Mouse (Mus musculus) left cerebral cortex, adult 11 months (tissue): ENCODE results near the gene Ccdc58.
"Not testable (repeated sequence)": the region's sequence is repeated elsewhere in the genome, so short reads cannot be mapped to it uniquely, and the experiment has no call there.

Experiments used
- DNase-seq: peaks from one replicate; pipeline ENCODE4 v3.0.0; 2022; ENCODE audit warnings: low spot score

Ccdc58 gene

DNA sequence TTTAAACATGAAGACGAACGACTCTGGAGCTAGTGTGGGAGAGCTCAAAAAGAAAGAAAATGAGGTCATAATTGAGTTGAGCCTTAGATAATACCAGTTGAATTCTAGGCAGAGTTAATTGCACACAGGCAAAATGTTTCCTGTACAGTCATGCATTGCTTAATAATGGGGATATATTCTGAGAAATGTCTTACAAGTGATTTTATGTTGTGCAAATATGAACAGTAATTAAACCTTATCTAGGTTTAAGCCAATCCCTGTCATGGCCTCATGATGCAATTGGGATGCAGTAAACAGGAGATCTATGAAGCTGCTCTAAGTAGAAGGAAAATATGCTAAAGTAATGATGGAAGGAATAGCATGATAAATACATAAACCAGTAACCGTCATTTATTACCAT is 3.3 kb downstream of the Ccdc58 start:
- no peak for DNase-seq

DNA sequence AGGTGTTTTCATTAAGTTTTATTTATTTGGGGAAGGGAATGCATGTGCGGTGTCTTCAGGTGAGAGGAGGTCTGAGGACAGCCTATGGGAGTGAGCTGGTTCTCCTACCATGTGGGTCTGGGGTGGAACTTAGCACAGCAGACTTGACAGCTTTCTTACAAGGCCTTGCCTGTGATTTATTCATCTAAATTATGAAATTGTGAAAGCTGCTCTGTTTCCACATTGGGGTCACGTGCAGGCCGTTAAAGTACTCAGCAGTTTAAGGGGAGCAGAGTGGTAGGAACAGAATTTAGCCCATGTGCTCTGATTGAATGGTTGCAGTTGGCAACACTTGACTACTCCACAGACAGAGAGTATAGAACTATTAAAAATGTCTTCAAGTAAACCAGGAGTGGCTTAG is 8.4 kb downstream of the Ccdc58 start:
- DNase-seq: no peak

DNA sequence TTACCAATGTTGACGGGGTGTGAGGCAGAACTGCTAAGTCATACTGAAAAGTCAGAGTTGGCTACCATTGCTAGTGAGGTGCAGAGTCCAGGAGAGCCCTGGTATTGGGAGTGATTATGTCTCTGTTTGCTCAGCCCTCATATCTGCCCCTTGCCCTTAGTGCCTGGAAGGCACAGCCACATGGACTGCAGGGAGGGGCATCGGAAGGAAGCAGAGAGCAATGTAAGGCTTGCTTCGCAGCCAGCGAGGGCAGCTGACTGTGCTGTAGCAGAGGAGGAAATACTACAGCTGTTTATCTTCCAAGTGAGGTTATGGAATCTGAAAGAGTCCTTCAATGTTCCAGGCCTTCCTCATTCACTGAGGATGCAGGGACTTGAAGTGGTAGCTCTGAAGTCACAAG is 16.4 kb downstream of the Ccdc58 start:
- no peak for DNase-seq

DNA sequence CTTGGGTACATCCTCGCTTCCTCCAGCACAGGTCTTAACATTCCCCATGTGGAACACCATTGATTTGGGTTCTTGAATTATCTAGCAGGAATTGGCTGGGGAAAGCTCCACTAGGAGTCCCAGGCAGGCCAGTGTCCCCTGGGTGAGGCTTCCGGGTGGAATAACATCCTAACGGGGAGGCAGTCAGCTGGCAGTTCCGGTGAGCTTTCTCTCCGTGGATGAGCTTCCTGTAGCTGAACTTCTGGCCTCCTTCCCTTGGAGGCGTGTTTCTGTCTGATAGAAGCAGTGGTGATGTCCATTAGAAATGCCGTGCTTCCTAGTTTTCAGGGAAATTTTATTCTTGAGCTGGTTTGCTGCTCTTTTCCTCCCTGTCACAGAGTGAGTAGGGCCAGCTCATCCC is 17.6 kb downstream of the Ccdc58 start:
- DNase-seq: no peak

DNA sequence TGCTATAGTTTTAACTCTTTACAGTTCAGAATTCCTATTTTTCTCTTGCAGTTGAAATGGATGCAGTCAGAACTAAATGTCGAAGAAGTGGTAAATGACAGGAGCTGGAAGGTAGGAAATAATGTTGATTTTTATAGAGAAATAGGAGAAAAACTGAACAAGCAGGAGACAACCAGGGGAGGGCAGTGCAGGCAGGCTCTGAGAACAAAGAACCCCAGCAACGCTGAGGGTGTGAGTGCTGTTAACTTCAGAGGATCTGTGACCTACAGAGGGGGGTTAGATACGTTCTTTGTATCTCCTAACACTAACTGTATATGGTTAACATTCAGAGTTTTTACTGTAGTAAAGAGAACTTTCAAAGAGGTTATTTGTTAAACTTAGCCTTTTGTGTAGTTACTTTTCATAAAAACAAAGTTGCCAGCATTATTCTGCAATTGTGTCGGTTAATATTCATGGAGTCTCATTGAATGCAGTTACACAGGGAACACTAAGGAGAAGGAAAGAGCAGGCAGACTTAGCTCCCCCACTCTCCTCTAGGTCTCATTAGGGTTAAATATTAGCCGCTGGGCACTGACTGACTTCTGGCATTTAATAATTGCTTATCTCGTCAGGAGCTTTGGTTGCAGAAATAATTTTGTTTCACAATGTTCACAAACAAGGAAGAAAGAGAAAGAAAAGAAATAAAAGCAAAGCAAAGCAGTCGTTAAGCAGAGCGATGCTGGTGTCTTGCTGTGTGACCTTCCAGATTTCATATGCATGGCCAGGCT is 18.5 kb downstream of the Ccdc58 start:
- no peak for DNase-seq

DNA sequence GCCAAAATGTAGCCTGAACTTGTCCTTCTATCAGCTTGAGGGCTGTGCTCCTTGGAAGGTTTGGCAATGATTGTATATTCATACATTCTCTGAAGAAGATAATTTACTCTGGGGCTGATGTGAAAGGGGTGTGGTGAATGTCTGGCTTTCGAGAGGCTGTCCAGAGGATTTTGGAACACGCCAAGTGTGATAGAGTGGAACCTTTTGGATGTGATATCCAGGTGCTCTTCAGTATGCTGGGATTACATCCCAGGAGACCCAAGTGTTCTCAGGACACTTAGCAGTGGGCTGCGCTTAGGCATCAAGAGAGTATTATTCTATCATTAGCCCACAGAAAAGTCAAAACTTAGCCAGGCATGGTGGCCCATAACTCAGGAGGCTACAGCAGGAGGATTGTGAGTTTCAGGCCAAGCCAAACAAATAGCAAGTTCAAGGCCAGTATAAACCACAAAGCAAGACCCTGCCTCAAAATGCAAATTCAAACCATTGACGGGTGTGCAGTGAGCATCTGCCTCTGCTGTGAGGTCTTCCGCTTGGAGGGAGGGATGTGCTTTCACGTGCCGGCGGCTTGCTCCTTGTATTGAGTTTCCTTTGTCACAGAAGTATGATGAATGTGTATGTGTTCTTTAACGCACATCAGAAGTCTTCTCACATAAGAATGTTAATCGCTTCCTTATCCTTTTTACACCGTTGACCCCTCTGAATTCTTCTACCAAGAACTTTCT is 19.5 kb downstream of the Ccdc58 start:
- no peak for DNase-seq

DNA sequence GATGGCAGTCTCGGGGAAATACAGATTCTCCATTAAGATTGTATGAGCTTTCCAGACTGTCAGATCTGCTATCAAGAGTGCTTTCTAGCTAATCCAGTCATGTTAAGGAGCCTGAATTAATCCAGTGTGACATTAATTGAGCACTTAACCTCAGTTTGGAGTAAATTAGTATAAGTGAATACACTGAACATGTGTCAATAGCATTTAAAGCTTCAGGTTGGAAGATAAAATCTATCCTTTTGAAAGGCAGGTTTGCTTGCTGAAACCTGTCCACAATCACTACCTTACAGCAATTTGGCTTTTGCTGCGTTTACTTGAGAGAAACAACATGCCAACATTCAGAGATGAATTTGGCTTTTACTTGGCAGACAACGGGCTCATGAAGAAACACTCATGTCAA is 22.6 kb downstream of the Ccdc58 start:
- no peak for DNase-seq

DNA sequence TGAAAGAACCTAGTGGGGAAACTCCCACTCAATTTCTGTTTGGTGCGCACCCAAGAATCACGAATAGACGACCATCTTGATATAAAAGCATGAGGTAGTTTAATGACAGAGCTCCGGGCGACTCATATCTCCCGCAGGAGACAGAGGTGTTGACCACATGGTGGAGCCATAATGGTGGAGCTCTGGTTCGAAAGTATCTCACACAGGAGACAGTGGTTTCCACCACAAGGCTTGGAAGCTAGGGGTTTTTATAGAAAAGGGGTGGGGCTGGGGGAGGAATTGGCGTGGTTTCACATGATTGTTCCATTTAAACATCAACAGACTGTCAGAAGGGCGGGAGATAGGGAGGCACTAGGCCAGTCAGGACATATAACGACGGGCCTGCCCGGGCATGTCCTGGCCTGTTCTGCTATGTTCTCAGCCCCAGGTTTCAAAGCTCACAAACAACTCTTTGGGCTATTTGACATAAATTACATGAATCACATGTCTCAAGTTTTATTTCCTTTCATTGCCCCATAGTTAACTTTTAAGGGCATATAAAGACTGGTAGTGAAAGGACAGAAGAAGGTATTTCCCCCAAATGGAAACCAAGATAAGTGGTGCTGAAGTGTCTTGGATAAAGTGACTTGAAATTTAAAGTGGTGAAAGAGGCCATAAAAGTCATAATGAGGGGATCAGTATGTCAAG is 26.5 kb downstream of the Ccdc58 start:
- not testable (repeated sequence) for DNase-seq

DNA sequence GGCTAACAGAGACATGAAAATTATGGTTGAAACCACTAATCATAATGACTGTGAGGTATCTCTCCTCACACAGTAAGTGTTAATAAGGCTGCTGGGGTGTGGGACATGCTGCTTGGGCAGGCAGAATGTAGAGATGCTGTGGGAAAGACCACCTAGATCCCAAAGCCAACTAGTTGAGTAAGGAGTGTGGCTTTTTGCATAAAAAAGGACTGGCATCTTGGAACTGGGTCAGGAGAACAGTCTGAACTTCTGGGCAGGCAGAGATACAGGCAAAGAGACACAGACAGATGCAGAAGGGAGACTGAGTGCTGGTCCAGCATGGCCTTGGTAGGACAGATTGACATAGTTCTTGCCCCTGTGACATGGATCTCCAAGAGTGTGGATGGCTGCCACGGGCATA is 30.0 kb downstream of the Ccdc58 start:
- no peak for DNase-seq

DNA sequence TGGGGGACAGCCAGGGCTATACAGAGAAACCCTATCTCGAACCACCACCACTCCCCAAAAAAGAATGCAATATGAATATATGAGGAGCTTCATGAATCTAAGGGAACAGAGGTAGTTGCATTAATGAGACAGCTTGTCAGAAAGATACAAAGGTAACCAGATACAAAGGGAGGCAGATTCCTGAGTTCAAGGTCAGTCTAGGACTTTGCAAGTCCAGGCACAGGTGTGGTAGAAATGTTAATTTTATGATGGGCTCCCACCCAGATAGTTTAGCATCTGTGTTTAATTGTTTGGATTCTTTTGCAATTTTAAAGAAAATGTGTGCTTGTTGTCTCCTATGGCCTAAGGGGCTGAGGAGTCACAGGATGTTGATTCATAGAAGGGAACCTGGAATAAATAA is 30.7 kb downstream of the Ccdc58 start:
- no peak for DNase-seq

DNA sequence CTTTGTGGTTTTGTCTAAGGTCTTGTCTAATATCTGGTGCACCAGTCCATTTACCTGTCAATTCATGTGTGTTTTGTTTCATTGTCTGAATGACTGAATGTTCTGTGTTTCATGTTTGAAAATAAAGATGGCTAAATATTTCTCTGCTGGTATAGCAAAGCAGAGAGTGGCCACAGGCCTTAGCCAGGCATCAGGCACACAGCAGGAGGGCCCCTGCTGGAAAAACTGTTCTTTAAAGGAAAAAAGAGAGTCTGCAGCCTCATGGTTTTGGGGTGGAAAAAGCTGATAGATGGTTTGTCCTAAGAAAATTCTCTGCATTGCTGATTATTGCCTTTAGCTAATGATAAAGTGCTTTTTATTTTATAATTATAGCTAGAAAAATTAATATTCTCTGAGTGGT is 40.0 kb downstream of the Ccdc58 start:
- DNase-seq: not testable (repeated sequence)

DNA sequence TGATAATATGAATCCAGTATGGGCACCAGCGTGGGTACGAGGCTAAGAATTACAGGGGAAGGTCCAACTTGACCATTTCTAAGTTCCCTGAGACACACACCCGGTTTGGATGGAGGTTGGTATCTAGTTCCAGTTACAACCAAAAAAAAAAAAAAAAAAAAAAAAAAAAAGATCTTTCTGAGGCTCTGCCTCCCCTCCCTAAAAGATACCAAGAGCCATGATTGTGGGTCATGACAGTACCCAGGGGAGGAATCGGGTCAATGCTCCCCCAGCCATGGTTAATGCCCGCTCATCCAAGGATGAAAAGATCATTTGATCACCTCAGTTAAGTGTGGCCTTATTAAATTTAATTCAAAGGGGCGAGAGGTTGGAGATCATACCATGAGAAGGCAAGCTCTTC is 44.3 kb downstream of the Ccdc58 start:
- DNase-seq: not testable (repeated sequence)

DNA sequence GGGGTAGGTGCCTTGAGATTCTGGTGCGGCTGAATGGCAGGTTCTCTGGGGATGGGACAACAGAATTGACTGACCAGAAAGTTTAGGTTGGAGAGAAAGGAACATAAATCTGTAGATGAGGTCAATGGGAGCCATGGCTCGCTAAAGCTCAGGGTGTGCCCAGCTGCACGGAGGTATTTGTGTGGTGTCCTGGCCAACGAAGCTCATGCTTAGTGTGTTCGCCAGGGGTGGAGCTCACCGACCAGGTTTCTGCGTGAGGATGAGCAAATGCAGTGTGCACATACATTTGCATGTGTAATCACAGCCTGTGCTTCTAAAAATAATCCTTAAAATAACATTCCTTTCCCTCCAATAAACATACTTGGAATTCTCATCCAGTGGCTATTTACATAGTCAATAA is 56.6 kb downstream of the Ccdc58 start:
- DNase-seq: no peak

DNA sequence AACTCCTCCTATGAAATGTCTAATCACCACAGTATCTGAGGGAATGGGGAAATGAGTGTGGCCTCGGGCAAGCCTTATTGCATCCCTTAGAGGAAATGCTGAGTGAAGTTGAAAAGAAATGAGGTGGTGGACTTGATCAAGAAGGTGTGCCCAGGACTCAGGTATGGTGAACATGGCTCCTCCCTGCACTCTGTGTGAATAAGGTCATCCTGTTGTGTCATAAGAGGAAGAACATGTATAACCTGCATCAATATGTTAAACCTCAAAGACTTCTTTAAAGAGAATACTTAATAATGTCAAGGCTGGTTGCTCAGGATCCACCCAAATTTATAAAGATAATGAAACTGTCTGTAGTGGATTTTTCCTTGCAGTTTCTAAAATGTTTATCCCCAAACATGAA is 59.7 kb downstream of the Ccdc58 start, which contains the start of gene Csta1:
Csta1 (minus strand) TSS at position 101 of the 400 bp plus-strand sequence.
- DNase-seq: no peak

DNA sequence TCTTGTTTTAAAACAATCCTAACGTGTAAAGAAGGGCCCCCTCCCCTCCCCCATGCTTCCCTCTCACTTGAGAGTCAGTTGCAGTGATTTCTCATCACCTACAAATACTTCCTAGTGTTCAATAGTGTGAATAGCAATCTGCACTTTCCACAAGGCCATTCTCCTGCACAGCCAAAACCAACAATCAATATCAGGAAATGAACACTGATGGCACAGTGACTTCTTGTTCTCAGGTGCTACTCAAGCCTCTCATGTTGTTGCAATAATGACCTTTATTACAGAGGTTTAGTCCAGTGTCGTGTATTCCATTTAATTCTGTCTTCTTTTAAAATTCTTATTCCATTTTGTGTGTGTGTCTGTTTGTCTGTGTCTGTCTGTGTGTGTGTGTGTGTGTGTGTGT is 66.7 kb downstream of the Ccdc58 start:
- DNase-seq: no peak
